Mouse (Mus musculus) forebrain, embryonic 16.5 days (tissue): ENCODE measurements around the gene Aldh9a1. TPM values are rescaled to one million over a fixed set of nuclear protein-coding genes. Genes with fewer than 3 reads are reported as not detected.
A peak's percentile ranks its signal among the peaks of the same experiment; 100 is the strongest.

Source experiments
- ATAC-seq: fragments of 200-750 bp; cut with Nextera tagmentation; 2 replicates; pipeline ENCODE4 v1.8.0; 2017; ENCODE audit warnings: mild to moderate bottlenecking, moderate library complexity
- H3K27ac ChIP-seq: fragments of 300-500 bp; sonication (generic); 2 replicates; pipeline ENCODE4 v1.5.1; 2014; ENCODE audit warnings: low read length, control low read depth
- H3K27me3 ChIP-seq: fragments of 300-500 bp; sonication (generic); replicated peaks from 2 replicates; pipeline ENCODE4 v1.6.1; 2014; ENCODE audit warnings: low read length; ENCODE audit not compliant: control insufficient read depth, insufficient read depth
- H3K36me3 ChIP-seq: fragments of 300-500 bp; sonication (generic); 2 replicates; pipeline ENCODE4 v1.6.1; 2014; ENCODE audit not compliant: control insufficient read depth, insufficient read depth
- H3K4me1 ChIP-seq: fragments of 300-500 bp; sonication (generic); replicated peaks from 2 replicates; pipeline ENCODE4 v1.6.1; 2014; ENCODE audit warnings: low read length; ENCODE audit not compliant: control insufficient read depth, insufficient read depth
- H3K4me2 ChIP-seq: fragments of 300-500 bp; sonication (generic); 2 replicates; pipeline ENCODE4 v1.6.1; 2014; ENCODE audit warnings: mild to moderate bottlenecking, low read length, control low read depth
- H3K4me3 ChIP-seq: fragments of 300-500 bp; sonication (generic); replicated peaks from 2 replicates; pipeline ENCODE4 v1.5.1; 2014; ENCODE audit warnings: mild to moderate bottlenecking, low read length, control low read depth
- H3K9ac ChIP-seq: fragments of 300-500 bp; sonication (generic); replicated peaks from 2 replicates; pipeline ENCODE4 v1.6.1; 2014; ENCODE audit warnings: low read depth, low read length, control low read depth
- H3K9me3 ChIP-seq: fragments of 300-500 bp; sonication (generic); 2 replicates; pipeline ENCODE4 v1.6.1; 2016; ENCODE audit warnings: low read length; ENCODE audit not compliant: control insufficient read depth
- WGBS: fragments of 180-500 bp; shearing (Covaris S2); extraction: QIAGEN DNeasy Blood & Tissue Kit; methylation state at CpG from one replicate; pipeline ENCODE4 v1.1.7; 2014; 5-methylcytosine and 5-hydroxymethylcytosine counted together
- polyA plus RNA-seq: library from polyadenylated mRNA; unstranded; fragments of >200 nt; fragmentation: Nextera tagmentation; extraction: Ambion mirVana; gene quantifications from 2 replicates; pipeline ENCODE4 v1.2.1, GENCODE M21; 2015

Gene Aldh9a1
- polyA plus RNA-seq, 1 experiment from 2014 or later = 32.6 TPM

- Histone ChIP-seq H3K36me3 (peaks cover 33% of the 10 kb centered on the region), H3K4me1 (no peaks in the 10 kb centered on the region), H3K4me2 (no peak overlapping the region), H3K27ac (no peak overlapping the region), H3K27me3 (no peaks in the 10 kb centered on the region), H3K4me3 (no peak overlapping the region), H3K9me3 (no peaks in the 10 kb centered on the region), H3K9ac (no peak overlapping the region)
- 97% methylated on average over 6 of the region's 6 CpGs for WGBS
- no peak for ATAC-seq
Observed at GRCm38 (mm10) chr1:167321691-167322090, 28.1 kb upstream of the Aldh9a1 start.

- no peak for ATAC-seq
- no peaks in the 10 kb centered on the region for H3K9me3 ChIP-seq
- no peak overlapping the region for H3K27ac ChIP-seq
- H3K9ac ChIP-seq = no peak overlapping the region
- 94% methylated on average over 6 of the region's 6 CpGs for WGBS
- no peak overlapping the region for H3K4me3 ChIP-seq
- no peaks in the 10 kb centered on the region for H3K27me3 ChIP-seq
- no peak overlapping the region for H3K4me2 ChIP-seq
- peaks cover 33% of the 10 kb centered on the region for H3K36me3 ChIP-seq
- no peaks in the 10 kb centered on the region for H3K4me1 ChIP-seq
Observed at GRCm38 (mm10) chr1:167328776-167329175, 21.0 kb upstream of the Aldh9a1 start.

- Histone ChIP-seq H3K27ac (no peak overlapping the region), H3K9ac (no peak overlapping the region), H3K27me3 (no peaks in the 10 kb centered on the region), H3K4me3 (no peak overlapping the region), H3K4me1 (no peaks in the 10 kb centered on the region), H3K9me3 (no peaks in the 10 kb centered on the region), H3K36me3 (peaks cover 29% of the 10 kb centered on the region), H3K4me2 (no peak overlapping the region)
- WGBS = 95% methylated on average over 8 of the region's 8 CpGs
- ATAC-seq = no peak
Observed at GRCm38 (mm10) chr1:167331106-167331505, 18.7 kb upstream of the Aldh9a1 start.

GRCm38 (mm10) chr1:167336398-167336797, 13.4 kb upstream of the Aldh9a1 start:
- no peak for ATAC-seq
- peaks cover 11% of the 10 kb centered on the region; the same call in 1 of the 2 replicates for H3K4me1 ChIP-seq
- 92% methylated on average over 3 of the region's 3 CpGs for WGBS
- H3K27me3 ChIP-seq = no peaks in the 10 kb centered on the region
- H3K9me3 ChIP-seq = no peaks in the 10 kb centered on the region
- no peak overlapping the region for H3K4me2 ChIP-seq
- no peak overlapping the region for H3K27ac ChIP-seq
- H3K4me3 ChIP-seq = no peak overlapping the region
- peaks cover 11% of the 10 kb centered on the region for H3K36me3 ChIP-seq
- no peak overlapping the region for H3K9ac ChIP-seq

GRCm38 (mm10) chr1:167337463-167338095, 12.2 kb upstream of the Aldh9a1 start:
- peak; percentile 66; the same call in 1 of the 2 replicates for ATAC-seq
- 25% methylated on average over 12 of the region's 12 CpGs for WGBS
- Histone ChIP-seq H3K9ac (no peak overlapping the region), H3K4me1 (peaks cover 11% of the 10 kb centered on the region; the same call in 1 of the 2 replicates), H3K36me3 (peaks cover 6% of the 10 kb centered on the region), H3K27ac (no peak overlapping the region), H3K27me3 (no peaks in the 10 kb centered on the region), H3K9me3 (no peaks in the 10 kb centered on the region), H3K4me3 (no peak overlapping the region), H3K4me2 (no peak overlapping the region)

- H3K27me3 ChIP-seq = no peaks in the 10 kb centered on the region
- no peaks in the 10 kb centered on the region for H3K36me3 ChIP-seq
- no peak overlapping the region for H3K4me3 ChIP-seq
- peaks cover 11% of the 10 kb centered on the region; the same call in 1 of the 2 replicates for H3K4me1 ChIP-seq
- H3K27ac ChIP-seq = no peak overlapping the region
- no peak overlapping the region for H3K9ac ChIP-seq
- ATAC-seq = peak; percentile 54; the same call in 1 of the 2 replicates
- 48% methylated on average over 8 of the region's 9 CpGs for WGBS
- no peaks in the 10 kb centered on the region for H3K9me3 ChIP-seq
- no peak overlapping the region for H3K4me2 ChIP-seq
Observed at GRCm38 (mm10) chr1:167339177-167339781, 10.5 kb upstream of the Aldh9a1 start.

GRCm38 (mm10) chr1:167340111-167340787, 9.5 kb upstream of the Aldh9a1 start:
- Histone ChIP-seq H3K4me1 (peaks cover 11% of the 10 kb centered on the region; the same call in 1 of the 2 replicates), H3K4me2 (peak overlapping the region; percentile 81), H3K4me3 (peak overlapping the region; percentile 47), H3K27ac (no peak overlapping the region), H3K9me3 (no peaks in the 10 kb centered on the region), H3K27me3 (no peaks in the 10 kb centered on the region), H3K9ac (peak overlapping the region; percentile 59), H3K36me3 (no peaks in the 10 kb centered on the region)
- ATAC-seq = no peak
- 1% methylated on average over 47 of the region's 47 CpGs for WGBS

- no peak overlapping the region for H3K27ac ChIP-seq
- H3K4me2 ChIP-seq = no peak overlapping the region; the same call in 1 of the 2 replicates
- no peaks in the 10 kb centered on the region for H3K36me3 ChIP-seq
- H3K4me1 ChIP-seq = peaks cover 11% of the 10 kb centered on the region; the same call in 1 of the 2 replicates
- no peak overlapping the region for H3K4me3 ChIP-seq
- no peaks in the 10 kb centered on the region for H3K27me3 ChIP-seq
- H3K9ac ChIP-seq = no peak overlapping the region
- no peaks in the 10 kb centered on the region for H3K9me3 ChIP-seq
- WGBS = 94% methylated on average over 3 of the region's 3 CpGs
- no peak for ATAC-seq
Observed at GRCm38 (mm10) chr1:167340910-167341528, 8.8 kb upstream of the Aldh9a1 start.

GRCm38 (mm10) chr1:167342831-167343230, 7.0 kb upstream of the Aldh9a1 start:
- ATAC-seq = no peak
- 91% methylated on average over 9 of the region's 10 CpGs for WGBS
- no peak overlapping the region for H3K4me3 ChIP-seq
- no peaks in the 10 kb centered on the region for H3K9me3 ChIP-seq
- H3K27ac ChIP-seq = no peak overlapping the region
- H3K36me3 ChIP-seq = no peaks in the 10 kb centered on the region
- no peaks in the 10 kb centered on the region for H3K27me3 ChIP-seq
- H3K4me2 ChIP-seq = no peak overlapping the region
- no peak overlapping the region for H3K9ac ChIP-seq
- H3K4me1 ChIP-seq = peaks cover 7% of the 10 kb centered on the region; the same call in 1 of the 2 replicates
